Mouse (Mus musculus) urinary bladder, postnatal 10 days (tissue): ENCODE measurements around the gene Aoc1.

Experiments used
- DNase-seq: peaks from one replicate; pipeline ENCODE4 v3.0.0; 2022; ENCODE audit warnings: low spot score

Aoc1 gene

DNA sequence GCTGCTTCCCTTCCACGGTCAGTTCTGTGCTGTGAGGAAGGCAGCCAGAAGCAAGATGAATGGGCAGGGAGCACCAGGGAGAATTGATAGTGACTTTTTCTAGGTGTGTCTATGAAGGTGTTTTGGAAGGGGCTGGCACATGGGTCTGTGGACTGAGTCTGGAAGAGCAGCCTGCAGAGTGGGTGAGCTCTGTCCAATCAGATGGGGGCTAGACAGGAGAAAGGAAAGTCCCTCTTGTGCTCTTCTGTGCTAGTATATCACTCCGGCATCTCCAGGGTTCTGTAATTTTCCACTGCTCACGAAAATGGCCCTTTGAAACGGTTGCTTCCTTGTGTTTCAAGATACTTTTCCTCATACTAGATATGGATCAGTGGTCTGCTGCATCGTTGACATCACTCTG lies at the start of gene Aoc1:
TSS of gene Aoc1 (plus strand) at position 301 of the 400 bp plus-strand sequence.
- no peak for DNase-seq

DNA sequence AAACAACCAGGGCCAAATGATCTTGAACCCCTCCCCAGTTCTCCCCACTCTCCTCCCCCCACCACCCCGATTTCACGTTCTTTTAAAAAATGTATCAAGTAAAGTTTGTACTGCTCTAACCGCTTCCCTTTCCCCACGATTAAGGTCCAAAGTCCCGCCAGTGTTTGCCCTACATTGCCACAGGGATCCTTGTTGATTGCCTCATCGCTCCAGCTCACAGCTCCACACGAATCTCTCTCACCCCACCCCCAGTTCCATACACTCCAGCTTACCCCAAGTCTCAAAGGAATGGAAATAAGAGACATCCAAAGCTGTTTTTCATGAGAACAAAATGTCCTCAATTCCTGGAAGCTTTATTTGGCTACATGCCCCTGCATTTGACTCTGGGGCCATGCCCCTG lies 47.7 kb upstream of the Aoc1 start:
- DNase-seq: no peak

- no peak for DNase-seq
Observed at GRCm38 (mm10) chr6:48828976-48829375, 43.7 kb upstream of the Aoc1 start.

GRCm38 (mm10) chr6:48829651-48830050 lies 43.0 kb upstream of the Aoc1 start:
- DNase-seq: no peak

DNA sequence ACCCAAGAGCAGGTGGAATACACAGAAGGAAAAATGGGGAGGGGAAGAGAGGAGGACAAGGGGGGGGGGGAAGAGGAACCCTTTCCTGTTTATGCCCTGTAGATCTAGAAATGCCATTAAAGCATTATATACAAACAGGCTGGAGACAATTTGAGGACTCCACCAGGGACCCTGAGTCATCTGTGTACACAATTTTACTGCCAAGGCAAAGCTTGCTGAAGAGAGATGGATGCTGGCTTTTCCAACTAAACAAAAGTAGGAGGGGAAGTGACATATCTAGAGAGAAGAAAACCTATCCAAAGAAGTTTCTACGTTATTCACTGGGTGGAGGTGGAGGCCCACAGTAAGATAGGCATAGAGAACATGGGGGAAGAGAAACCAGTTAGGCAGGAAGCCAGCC lies 42.5 kb upstream of the Aoc1 start:
- no peak for DNase-seq

DNA sequence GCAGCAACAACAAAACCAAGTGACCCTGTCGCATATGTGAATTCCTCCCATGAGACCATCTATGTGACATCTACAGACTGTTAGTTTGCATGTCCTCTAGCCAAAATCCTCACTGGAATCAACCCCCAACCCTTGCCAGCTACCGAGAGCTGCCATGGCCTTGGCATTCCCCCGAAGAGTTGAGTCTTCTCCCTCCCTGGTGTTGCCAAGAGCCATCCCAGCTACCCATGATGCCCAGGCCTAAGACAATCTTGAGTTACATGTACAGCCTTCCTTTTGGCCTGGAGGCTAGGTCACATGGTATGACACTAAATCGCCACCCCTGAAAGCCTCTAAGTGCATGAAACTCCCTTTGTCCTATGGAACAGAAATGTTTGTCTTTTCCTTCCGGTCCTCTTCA lies 41.6 kb upstream of the Aoc1 start:
- DNase-seq: no peak

- no peak for DNase-seq
Observed at GRCm38 (mm10) chr6:48832426-48832825, 40.3 kb upstream of the Aoc1 start.

- DNase-seq: no peak
Observed at GRCm38 (mm10) chr6:48833515-48833914, 39.2 kb upstream of the Aoc1 start.

GRCm38 (mm10) chr6:48835241-48835640 lies 37.5 kb upstream of the Aoc1 start:
- no peak for DNase-seq

GRCm38 (mm10) chr6:48836146-48836545 lies 36.5 kb upstream of the Aoc1 start:
- DNase-seq: no peak

- no peak for DNase-seq
Observed at GRCm38 (mm10) chr6:48837516-48837915, 35.2 kb upstream of the Aoc1 start.

DNA sequence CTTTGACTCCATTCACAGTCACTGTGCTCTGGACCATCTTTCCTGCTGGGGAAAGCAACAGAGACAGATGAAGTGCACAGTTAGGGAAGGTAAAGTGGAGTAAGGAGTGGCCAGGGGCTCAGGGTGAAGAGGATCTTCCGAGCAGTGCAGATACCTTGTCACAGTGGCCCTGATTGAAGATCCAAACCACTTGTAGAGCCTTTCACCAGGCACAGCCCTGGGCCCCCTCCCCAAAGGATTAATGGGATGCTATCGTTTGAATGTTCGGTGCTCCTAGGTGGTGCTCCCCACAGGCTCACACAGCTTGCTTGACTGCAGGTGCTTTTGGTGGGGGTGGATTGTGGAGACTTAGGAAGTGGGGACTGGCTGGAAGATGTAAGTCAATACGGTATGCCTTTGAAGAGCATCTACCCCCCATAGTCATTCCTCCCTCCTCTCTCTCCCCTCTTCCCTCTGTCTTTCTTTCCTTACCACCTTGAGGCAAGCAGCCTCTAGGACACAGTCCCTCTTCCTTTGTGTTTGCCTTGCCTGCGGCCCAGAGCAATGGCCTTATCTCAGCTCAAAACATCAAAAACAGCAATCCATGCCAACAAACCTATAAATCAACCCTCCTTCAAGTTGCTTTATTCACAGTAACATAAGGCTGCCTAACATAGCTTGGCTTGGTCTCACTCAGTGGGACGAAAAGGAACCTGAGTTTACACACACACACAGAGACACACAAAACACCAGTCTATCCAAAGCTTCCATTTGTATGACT lies 34.2 kb upstream of the Aoc1 start:
- no peak for DNase-seq

DNA sequence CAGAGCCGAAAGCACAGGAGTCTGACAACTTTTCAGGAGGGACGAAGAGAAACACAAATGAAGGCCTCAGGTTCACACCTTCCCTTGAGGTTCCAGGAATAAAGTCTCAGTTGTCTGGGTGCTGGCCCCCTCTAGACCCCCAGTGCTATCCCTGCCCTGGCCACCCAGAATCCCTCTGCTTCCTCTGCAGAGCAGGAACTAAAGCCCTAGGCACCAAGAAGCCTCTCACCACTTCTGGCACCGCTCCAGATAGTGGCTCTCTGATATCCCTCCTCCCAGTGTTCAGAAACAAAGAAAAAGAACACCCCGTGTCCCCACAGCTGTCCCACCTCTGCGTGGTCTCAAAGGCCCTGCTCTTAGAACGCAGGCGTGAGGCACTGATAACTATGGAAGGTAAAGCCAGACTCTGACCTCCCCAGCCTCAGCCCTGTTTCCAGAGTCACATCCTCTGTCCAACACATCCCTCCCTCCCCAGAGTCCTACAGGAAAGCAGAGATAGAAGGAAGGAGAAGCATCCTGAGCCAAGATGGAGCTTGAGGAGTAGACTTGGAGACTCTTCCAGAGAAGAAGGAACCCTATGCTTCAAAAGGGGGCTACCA lies 32.2 kb upstream of the Aoc1 start, which contains the start of gene Tmem176a:
TSS of gene Tmem176a (plus strand) at position 549 of the 599 bp plus-strand sequence.
- DNase-seq: no peak

GRCm38 (mm10) chr6:48840973-48841625 lies 31.6 kb upstream of the Aoc1 start, which contains the start of gene Tmem176b:
Tmem176b (minus strand) TSS chr6:48841496.
- peak; percentile 84 for DNase-seq

DNA sequence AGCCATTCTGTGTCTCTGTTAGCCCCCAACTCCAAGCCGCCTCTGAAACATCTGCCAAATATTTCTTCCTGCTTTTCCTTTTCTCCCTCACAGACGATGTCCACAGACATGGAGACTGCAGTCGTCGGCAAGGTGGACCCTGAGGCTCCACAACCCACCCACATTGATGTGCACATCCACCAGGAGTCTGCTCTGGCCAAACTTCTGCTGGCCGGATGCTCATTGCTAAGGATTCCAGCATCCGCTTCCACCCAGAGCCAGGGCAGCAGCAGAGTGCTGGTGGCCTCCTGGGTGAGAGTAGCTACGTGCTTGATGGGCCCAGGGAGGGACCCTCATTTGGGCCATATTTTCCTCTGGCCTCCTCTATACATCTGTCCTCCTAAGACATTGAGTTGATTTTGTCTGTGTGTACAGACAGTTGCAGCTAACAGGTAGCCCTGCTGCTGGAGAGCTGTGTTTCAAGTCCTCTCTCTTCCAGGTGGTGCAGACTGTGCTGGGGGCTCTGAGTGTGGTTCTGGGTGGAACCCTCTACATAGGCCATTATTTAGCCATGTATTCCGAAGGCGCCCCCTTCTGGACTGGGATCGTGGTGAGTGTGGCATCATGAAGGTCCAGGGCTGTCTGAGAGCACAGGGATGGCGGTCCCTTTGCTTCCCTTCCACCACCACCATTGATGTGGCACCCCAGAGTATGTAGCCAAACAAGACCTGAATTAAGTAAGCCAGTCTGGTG lies 30.4 kb upstream of the Aoc1 start:
- DNase-seq: no peak

DNA sequence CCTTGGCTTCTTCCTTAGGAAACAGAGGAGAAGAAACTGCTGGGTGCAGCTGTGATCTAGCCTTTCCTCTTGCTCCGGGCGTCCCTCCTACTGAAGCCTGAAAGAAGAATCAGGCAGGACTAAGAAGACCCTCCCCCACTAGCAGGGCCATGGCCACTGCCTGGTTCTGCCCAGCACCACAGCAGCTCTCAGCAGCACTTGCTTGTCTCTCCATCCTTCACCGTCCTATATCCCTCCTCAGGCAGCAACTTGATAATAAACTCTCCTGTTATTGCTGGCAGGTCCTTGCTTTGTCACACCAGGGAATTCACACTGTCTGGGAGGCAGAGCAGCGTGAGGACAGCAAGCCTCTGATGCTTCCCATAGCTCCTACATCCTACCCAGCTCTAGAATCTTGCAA lies 27.6 kb upstream of the Aoc1 start:
- DNase-seq: no peak

DNA sequence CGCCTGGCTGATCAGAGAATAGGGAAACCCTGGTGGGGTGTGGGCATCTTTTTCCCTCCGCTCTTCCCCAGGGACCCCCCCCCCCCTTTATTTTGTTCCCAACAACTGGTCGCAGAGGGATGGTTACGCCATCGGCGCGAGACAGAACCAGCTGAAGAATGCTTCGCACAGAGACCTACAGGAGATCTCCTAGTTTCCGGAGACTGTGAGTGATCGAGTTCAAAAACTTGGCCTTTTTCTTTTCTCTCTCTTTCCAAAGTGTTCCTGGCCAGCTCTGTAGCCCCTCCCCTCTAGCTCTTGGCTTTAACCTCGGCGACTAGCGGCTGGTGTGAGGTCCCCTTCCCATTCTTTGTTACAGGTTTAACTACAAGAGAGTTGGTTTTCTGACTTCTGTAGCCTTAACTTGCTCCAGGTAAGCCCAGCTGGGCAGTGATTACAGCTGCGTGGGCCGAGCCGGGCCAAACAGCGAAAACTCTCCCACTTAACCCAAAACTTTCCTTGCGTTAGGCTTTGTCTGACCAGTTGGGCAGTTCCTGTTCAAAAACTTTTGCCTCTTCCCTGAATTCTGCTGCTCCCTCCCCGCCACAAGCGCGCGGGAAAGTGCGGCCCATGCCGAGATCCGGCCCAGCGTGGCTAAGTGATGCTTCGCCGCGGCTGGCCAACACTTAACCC lies 20.7 kb upstream of the Aoc1 start:
- DNase-seq: no peak

DNA sequence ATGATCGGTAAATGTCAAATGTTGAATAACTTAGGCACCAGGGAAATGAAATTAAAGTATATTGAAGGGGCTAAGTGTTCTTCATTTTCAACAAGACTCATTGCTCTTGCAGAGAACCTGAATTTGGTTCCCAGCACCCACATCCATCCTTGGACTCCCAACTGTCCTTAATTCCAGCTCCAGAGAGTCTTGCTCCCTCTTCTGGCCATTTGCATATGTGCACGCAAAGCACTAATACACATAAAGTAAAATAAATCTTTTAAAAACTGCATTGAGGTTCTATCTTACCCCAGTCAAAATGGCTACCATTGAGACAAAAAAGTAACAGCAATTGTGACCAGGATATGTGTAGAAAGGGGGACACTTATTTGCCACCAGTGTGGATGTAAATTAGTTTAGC lies 18.5 kb upstream of the Aoc1 start:
- no peak for DNase-seq

DNA sequence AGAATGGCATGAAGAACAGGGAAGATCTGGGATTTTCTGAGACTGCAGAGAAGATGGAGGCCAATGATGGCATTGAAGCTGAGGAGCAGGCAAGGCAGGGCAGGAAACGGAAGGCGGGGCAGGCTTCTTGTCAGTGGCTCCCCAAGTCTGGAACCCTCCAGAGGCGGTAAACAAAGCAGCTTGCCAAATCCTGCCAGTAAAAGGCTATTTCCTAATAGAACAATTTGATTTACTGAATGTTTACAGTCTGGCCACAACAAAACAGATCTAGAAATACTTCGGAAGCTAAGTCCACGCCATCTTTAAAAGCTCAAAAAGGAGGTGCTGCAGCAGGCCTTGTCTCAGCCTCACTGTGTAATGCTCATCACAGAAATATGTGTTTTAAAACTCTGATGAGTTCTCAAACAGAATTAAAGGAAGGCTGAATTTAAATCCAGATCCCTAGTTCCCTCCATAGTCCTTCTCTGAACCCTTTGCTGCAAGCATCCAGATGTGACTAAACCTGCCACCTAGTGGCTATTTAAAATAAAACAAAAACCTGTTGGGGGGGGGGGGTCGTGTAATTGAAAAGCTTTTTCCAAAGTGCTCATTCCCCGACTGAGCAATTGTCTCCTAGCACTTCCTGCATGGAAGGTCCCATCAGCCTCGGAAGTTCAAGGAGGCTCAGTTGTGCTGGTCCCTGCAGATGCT lies 14.9 kb upstream of the Aoc1 start:
- DNase-seq: no peak

DNA sequence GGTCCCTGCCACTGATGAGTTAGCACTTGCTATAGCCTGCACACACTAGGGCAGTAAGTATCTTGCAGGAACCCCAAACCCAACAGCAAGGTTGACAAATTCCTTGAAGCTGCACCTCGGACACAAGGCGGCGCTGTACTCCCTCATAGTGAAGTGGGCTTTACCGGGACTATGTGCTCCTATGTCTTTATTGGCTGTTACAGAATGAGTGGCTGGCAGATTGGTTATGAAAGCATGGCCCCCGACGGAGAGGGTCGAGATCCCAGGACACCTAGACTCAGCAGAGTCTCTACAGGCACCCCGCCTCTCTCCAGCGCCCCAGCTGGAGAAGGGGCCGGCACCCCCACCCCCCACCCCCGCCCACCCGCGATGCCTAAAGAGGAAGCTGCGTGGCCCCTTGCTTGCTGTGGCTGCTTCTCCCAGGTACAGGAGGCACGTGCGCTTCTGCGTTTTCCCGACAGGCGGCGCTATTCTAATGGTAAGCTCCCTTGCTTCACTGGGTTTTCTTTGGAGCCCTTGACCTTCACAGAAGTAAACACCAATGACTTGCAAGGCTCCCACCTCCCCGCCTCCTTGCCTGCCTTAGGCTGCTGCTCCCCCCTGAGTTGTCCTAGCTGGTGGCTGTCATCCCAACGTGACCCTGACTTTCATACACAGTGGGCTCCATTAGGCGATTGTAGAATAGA lies 12.4 kb upstream of the Aoc1 start:
- peak; percentile 36 for DNase-seq

DNA sequence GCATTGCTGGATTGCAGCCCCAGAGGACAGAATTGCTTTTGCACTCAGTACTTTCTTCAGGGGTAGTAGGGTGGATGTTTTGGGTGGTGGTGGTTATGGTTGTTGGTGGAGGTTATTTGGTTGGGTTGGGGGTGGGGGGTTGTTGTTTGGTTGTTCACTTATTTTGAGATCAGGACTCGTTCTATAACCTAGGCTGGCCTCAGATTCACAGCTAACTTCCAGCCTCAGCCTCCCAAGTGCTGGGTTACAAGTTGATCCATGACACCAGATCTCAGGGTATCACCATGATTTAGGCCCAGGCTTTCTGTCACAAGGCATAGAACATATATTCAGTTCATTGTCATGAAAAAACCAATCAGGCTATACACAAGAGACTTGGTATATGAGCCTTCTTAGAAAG lies 11.8 kb upstream of the Aoc1 start:
- DNase-seq: no peak
